19 mouse cellular contexts compared by ENCODE assay signal in genomic region chr4:54515934-54516333, GRCm38 (mm10).
DNase-seq lines count a peak whose midpoint lies in the region; ATAC-seq and TF ChIP-seq lines count a peak whose summit lies in the region.
"Had no signal": no experiment of that assay in that cellular context is flagged by ENCODE, and none has a peak within 500 bp of the region (broad histone marks: within the 10 kb centered on the region; RNA-seq: fewer than 3 reads in every experiment).

No protein-coding gene starts in this region.

- TF ChIP-seq EP300 in lung, postnatal 0 days (IDR thresholded peaks at IDR 0.05): no peak

- no peak overlapping the region for H3K4me2 ChIP-seq in lung, postnatal 0 days (replicated peaks; ENCODE audit: low read depth, low read length)
- H3K4me2 ChIP-seq: heart, embryonic 13.5 days; hindbrain, embryonic 13.5 days; midbrain, embryonic 15.5 days had no signal

- H3K27me3 ChIP-seq in lung, postnatal 0 days (replicated peaks; ENCODE audit: insufficient read depth, low read length): no peaks in the 10 kb centered on the region
- H3K27me3 ChIP-seq: hindbrain, embryonic 13.5 days; midbrain, embryonic 15.5 days had no signal

- H3K4me1 ChIP-seq in lung, postnatal 0 days (ENCODE audit: insufficient read depth, low read depth, low read length): no peaks in the 10 kb centered on the region
- H3K4me1 ChIP-seq: heart, embryonic 13.5 days; hindbrain, embryonic 13.5 days; midbrain, embryonic 15.5 days had no signal

- no peak overlapping the region for H3K4me3 ChIP-seq in lung, postnatal 0 days (ENCODE audit: low read depth, low read length)
- H3K4me3 ChIP-seq: heart, embryonic 13.5 days; hindbrain, embryonic 13.5 days; midbrain, embryonic 15.5 days had no signal

- WGBS in lung, postnatal 0 days: 65% methylated on average over 1 of the region's 1 CpGs

- H3K9ac ChIP-seq in lung, postnatal 0 days (replicated peaks; ENCODE audit: low read depth): no peak overlapping the region
- H3K9ac ChIP-seq: heart, embryonic 13.5 days; hindbrain, embryonic 13.5 days; liver, embryonic 14.5 days; midbrain, embryonic 15.5 days had no signal

- no peaks in the 10 kb centered on the region for H3K9me3 ChIP-seq in lung, postnatal 0 days (ENCODE audit: low read length)
- H3K9me3 ChIP-seq: heart, embryonic 13.5 days; hindbrain, embryonic 13.5 days; midbrain, embryonic 15.5 days had no signal

- peak; percentile 38 to 43 for DNase-seq in frontal cortex, adult 2 months (ENCODE audit: extremely low spot score in 1 of 2, low spot score in 1 of 2)
- DNase-seq in frontal cortex, postnatal 25 days (ENCODE audit: low spot score in 2 of 2): no peak
- peak; percentile 22 for DNase-seq in lung, postnatal 0 days (ENCODE audit: low spot score)
- DNase-seq in lung, postnatal 36 days: no peak
- no peak for DNase-seq in heart, adult 9 months (ENCODE audit: low spot score in 2 of 2)
- no peak for DNase-seq in spleen, postnatal 14 days (ENCODE audit: low spot score in 2 of 2)
- DNase-seq: adrenal gland, postnatal 25 days; cerebellum, adult 11 months; gastrocnemius, postnatal 14 days; kidney, adult 18-20 months; kidney, postnatal 4 days; lung, postnatal 4 days; spleen, adult 18-20 months had no signal

- TF ChIP-seq CTCF in lung, postnatal 0 days (IDR thresholded peaks at IDR 0.05): no peak

- H3K27ac ChIP-seq in lung, postnatal 0 days (ENCODE audit: low read length): no peak overlapping the region
- H3K27ac ChIP-seq: heart, embryonic 13.5 days; hindbrain, embryonic 13.5 days; liver, embryonic 14.5 days; midbrain, embryonic 15.5 days had no signal

- no peaks in the 10 kb centered on the region for H3K36me3 ChIP-seq in lung, postnatal 0 days (ENCODE audit: insufficient read depth, low read length)
- H3K36me3 ChIP-seq: heart, embryonic 13.5 days; hindbrain, embryonic 13.5 days; midbrain, embryonic 15.5 days had no signal

- no peak for ATAC-seq in lung, postnatal 0 days
- ATAC-seq in common myeloid progenitor, adult 5-6 weeks (replicated peaks; ENCODE audit: low read depth, poor library complexity, severe bottlenecking): peak; percentile 81
- ATAC-seq in megakaryocyte, adult 5-6 weeks (ENCODE audit: poor library complexity, severe bottlenecking): peak; percentile 55
- ATAC-seq: midbrain, embryonic 15.5 days had no signal

Comparison
In these comparisons a context has a peak if more than half of its experiments do, and no peak if none do; other contexts are left out.
1. DNase-seq: peak in frontal cortex, adult 2 months (2 of 2) and lung, postnatal 0 days (single experiment); none in frontal cortex, postnatal 25 days (0 of 2), lung, postnatal 36 days (single experiment), heart, adult 9 months (0 of 2) and spleen, postnatal 14 days (0 of 2).